Mouse (Mus musculus) lung, postnatal 10 days (tissue): ENCODE measurements at regions not wholly inside any gene's neighbourhood (a gene's known extent, or its start where the extent isn't known, plus 50 kb on each side); places are given as distances from the start of the nearest gene placed in this dataset.

Source experiments
- DNase-seq: peaks from one replicate; pipeline ENCODE4 v3.0.0; 2021

DNA sequence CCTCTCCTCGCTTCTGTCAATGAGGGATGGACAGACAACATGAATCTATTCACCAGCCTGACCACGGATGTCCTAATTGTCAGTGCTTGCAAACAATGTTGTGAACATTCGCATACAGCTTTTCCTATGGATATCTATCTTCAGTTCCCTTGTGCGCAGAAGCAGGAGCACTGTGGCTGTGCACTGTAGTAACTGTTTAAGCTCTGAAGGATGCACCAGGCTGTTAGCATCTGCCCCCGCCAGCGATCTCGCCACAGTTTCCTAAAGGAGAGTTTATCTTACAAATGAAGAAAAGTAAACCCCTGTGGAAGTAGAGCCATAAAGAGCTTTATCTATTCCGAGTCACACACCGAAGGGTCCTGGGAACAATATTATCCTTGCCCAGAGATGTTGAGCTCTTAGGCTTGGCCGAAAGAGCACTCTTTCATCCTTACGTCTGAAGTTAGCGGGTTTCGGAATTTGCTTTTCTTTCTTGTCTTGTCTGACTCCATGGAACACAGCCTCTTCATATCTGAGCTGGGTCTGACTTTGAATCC, 357.4 kb downstream of the Agtpbp1 start:
- DNase-seq = no peak

DNA sequence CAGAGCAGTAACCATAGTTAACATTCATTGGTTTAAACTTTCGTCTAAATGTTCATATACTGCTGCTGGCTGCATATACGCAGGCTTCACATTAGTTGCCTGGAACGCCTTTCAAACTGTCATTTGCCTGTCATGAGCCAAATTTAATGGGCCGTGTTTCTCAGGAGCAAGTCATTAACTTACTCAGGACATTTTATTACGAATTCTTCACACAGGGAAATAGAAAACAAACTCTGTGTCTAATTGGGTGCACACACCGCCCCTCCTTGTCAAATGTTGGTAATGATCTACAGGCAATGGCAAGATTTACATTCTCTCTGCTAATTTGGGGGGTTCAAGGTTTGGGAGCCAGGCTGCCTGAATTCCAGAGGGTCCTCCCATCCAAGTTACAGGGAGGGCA, 364.4 kb downstream of the Agtpbp1 start:
- DNase-seq = no peak

DNA sequence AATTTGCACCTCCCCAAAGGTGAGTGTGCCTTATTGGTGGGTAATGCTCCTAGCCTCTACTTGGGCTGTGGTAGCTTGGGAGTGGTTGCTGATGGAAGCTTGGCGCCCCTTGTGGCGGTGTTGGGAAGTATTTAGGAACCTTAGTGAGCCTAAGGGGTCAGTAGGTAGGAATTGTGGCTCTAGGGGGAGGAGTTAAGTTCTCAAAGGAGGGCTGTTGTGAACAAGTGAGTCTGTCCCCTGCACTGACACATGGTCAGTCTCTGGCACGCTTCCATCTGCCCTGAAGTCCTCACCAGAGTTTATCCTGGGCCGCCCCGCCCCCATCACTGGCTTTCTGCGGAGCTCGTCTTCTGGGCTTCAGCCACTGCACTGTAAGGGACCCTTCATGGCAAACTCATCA, 364.9 kb downstream of the Agtpbp1 start:
- DNase-seq = peak; percentile 44

DNA sequence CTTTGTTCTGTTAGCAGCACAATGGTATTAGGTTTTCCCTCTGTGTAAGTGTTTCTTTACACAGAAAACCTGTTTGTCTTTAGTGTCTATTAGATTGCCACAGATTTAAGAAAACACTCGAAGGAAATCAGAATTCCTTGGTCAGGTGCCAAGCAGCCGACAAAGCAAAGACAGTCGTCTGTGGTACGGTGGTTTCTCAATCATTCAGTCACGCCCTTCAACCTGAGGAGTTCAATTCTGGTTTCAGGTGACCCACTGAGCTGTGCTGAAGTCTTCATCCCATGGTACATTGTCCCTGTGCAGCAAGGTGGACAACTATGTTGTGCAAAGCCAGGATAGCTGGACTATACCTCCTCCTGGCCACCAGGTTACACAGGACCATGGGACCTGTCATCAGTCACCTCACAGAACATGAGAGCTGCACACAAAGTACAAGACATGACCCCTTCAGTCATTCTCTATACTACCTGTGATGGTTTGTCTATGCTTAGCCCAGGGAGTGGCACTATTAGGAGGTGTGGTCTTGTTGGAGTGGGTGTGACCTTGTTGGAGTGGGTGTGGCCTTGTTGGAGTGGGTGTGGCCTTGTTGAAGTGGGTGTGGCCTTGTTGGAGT, 368.2 kb downstream of the Agtpbp1 start:
- peak; percentile 29 for DNase-seq

DNA sequence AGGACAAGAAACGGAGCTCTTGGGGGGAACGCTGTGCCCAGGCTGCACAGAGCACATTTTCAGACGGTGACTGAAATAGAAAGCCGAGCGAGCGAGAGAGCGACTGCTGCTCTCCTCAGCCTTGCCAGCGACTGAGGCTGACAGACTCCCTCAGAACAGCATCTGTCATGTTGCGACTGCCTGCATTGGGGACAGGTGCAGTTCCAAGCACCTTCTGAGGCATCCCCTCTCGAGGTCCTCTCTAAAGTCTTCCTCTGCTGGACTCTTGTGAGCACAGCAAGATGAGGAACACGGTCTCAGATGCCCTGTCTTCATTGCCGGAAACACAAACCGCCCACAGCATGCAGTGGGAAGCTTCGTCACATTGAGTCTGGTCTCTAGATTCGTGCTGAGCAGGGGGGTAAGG, 372.7 kb downstream of the Agtpbp1 start:
- DNase-seq = no peak

DNA sequence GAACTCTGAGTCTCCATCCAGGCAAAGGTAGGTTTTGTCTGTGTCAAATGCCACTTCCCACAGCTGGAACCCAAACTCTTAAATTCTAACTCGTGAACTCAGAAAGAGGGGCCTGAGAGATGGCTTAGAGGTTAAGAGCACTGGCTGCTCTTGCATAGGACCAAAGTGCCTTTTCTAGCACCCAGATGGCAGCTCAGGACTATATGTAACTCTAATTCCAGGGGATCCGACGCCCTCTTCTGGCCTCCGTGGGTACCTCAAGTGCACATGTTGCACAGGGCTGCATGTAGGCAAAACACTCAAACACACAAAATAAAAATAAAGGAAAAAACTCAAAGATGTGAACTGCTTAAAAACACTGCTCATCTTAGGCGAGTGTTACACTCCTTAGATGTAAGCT, 374.2 kb downstream of the Agtpbp1 start:
- no peak for DNase-seq

DNA sequence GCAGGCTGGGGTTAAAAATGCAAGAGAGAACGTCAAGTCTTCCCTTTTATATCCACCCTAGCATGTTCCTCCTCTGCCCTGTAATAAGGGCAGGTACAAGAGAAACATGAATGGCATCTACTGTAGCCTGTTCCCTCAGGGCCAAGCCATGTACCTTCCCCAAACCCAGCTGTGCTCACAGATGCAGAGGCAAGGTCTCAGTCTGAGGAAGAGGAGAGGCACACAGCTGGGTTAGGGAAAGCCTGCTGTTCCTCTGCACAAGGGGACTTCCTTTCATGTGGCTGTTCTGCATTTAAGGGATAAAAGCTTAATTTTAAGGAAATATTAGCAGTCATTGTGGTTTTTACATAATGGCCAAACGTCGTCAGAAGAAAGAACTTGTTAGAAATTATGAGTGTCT, 378.8 kb downstream of the Agtpbp1 start:
- no peak for DNase-seq

DNA sequence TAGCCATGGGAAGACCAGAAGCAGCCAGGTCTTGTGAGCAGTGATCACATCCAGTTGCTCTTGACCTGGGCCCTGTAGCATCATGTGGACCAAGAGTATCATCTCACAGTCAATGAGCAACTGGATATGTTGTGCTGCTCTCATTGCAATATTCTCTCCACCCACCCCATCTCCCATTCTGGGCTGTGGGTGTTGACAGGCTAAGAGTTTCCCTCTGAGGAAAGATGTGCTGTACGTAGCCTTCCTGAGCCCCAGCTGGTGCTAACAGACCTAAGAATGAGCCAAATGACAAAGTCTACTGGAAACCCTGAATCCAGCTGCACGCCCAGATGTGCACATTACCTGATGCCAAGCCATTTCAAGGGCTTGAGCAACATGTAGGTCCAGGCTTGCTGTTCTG, 380.5 kb downstream of the Agtpbp1 start:
- DNase-seq = no peak

DNA sequence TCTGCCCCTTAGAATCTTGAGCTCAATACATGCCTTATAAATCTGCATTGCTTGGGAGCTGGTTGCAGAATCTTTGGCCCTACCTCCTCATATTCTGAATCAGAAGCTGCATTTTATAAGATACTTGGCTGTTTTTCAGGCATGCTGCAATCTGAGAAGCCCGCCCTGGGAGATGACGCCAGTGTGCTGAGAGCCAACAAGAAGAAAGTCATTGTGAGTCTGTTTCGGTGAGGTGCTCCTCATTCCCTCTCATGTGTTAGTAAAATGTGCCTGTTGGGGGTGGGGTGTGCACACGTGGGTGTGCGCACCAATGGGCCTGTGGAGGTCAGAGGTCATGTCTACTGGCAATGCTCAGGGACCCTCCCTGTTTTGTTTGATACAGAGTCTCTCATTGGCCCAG, 388.7 kb downstream of the Agtpbp1 start:
- peak; percentile 8 for DNase-seq

DNA sequence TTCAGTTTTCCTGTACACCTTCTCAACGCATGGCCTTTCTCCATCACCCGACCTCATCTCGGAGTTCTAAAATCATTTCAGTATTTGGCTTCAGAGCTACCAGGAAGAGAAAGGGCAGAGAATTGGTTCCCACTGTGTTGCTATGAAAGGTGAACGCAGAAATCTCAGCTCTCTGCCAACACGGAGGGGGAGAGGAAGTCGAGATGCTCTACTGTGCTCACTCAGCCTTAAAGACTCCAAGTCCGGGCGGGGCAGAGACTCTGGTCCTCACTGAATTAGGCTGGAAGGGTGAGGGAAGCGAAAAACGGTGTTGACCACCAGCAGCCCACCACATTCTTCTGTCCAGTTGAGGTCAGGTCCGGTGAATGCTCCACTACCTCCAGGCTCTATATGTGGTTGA, 382.1 kb downstream of the Ntrk2 start:
- DNase-seq = no peak
